Mouse (Mus musculus) ES-Bruce4 (cell line): ENCODE results near the gene Gsta3.

Source experiments
- CTCF ChIP-seq: IDR thresholded peaks from one replicate; pipeline ENCODE4 v1.8.1; 2011; ENCODE audit warnings: low read depth, low read length
- EP300 ChIP-seq: IDR thresholded peaks from 2 replicates; pipeline ENCODE4 v1.6.1; 2011; ENCODE audit warnings: low read depth, low read length; ENCODE audit not compliant: insufficient read depth

GRCm38 (mm10) chr1:21247896-21248295, 7.5 kb downstream of the Gsta3 start:
- TF ChIP-seq CTCF (no peak), EP300 (no peak)
